Mouse (Mus musculus) T-cell, adult 2 months (primary cell): ENCODE results near the gene Mmd2.

ENCODE experiments used
- DNase-seq: peaks from one replicate; pipeline ENCODE4 v3.0.0; 2022; ENCODE audit warnings: low spot score

Gene Mmd2

DNA sequence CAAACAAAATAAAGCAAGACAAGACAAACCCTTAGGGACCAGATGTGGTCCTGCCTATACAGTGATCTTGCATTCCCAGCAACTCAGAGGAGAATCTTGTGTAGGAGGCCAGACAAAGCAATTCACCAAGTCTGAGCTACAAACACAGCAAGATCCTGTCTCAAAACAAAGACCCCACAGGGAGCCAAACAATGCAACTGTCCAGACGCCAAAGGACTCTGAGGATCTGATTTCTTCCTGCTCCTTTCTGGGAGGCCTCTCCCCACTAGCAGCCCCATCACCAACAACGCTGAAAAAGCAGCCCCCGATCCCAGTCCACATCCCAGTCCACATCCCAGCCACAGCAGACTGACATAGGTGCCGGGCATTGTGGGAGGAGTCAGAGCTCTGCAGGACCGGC is 62.3 kb downstream of the Mmd2 start:
- no peak for DNase-seq

DNA sequence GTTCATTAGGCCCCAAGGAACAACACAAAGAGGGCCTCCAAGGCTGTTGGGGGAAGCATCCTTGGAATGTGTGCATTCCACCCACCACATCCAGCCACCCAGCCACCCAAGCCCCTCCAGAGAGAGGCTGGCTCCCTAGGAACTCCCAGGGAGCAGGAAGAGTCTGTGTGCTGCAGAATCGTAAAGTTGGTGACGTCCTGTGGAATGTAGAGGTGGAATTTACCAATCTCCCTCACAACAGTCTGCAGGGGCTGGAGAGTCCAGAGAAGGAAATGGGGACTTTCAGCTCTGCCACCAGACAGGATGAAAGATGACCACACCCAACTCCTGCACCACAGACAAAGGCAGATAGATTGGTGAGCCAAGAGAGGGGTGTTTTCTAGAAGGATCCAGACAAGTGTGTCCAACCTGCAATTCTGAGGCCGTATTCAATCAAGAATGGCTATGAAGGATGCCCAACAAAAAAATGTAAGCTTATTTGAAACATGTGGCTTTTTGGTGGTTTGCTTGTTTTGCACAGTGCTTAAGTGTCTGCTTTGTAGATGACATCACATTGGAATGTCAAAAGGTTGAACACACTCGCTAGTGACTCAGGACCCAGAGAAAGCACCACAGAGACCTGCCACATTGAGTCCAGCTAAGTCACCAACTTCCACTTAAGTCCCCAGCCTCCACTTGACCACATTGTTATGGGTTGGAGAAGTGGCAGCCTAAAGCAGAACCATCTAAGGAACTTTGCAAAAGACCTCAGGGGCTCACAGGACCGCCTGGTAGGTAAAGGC is 63.4 kb downstream of the Mmd2 start:
- DNase-seq, result no peak

DNA sequence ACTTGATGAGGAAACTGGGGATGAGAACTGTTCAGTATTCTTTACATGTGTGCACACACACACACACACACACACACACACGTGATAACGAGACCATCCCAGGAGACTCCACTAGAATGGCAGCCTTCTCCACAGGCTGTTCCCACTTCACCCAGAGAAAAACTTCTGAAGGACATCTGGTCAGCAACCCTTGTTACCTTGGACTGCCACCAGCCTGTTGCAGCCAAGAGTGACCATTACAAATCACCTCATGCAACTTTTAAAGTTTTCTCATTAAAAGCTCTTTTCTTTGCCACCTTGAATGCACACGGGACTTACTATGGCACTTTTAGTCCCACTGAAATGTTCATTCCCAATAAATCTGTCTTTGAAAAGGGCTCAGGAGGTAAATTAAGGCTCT is 71.3 kb downstream of the Mmd2 start:
- no peak for DNase-seq

DNA sequence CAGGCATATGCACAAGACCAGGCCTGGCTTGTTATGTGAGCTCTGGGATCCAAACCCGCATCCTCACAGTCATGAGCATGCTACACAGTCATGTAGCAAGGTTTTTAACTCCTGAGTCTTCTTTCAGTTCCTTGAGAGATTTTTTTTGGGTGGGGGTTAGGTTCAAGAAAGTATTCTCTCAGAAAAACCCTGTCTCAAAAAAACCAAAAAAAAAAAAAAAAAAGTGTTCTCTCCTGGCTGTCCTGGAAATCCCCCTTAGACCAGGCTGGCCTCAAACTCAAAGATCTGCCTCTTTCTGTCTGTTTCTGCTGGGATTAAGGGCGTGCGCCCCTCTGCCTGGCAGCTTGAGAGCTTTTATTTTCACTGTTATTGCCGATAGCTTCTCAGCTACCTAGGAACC is 73.2 kb downstream of the Mmd2 start:
- no peak for DNase-seq

DNA sequence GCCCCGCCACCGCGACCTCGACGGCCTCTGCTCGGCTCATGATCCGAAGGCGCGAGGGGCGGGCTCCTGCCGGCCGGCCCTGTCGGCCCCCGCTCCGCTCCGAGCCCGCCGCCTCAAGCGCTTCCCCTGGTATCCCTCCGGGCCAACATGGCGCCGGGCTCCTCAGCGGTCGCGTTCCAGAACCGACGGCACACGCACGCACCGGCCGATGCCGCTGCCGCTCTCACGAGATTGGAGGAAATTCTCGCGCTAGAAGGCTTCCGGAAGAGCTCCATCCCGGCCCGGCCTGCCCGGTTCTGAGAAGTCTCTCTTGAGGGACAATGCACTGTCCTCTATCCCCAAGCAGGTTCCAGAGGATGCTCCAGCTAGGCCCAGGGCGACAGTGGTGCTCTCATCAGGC is 78.7 kb downstream of the Mmd2 start, which contains the start of gene Papolb:
TSS of gene Papolb (minus strand) at position 162 of the 400 bp plus-strand sequence.
- no peak for DNase-seq

DNA sequence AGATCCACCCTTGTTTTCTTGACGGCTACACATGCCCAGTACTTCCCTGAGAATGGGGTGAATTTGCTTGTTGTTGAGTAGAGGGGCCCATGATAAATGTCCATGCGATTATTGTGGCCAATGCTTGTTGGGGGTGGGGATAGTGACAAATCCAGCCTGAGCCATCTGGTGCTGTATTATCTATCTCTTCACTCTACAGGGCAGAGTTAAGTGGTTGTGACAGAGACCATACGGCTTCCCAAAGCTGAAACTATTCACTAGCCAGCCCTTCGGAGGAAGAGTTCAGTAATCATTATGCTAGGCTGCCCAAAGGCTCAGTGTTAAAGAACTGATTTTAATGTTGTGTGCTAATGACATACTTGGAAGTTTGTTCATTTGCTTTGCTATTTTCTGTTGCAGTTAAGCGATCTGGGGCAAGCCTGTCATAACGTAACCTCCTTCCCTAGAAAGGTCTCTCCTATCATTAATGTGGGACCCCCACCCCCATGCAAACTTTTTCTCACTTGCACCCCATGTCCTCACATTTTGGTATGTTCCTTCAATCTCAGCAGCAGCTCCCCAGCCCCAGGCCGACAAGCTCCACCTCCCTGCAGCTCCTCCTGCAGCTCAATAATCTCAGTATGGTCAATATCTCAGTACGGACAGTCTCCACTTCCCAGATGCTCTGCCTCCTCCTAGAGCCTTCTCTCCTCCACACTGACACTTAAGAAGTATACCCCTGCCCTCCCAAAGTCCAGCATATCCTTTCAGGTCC is 83.7 kb downstream of the Mmd2 start:
- DNase-seq, result no peak

DNA sequence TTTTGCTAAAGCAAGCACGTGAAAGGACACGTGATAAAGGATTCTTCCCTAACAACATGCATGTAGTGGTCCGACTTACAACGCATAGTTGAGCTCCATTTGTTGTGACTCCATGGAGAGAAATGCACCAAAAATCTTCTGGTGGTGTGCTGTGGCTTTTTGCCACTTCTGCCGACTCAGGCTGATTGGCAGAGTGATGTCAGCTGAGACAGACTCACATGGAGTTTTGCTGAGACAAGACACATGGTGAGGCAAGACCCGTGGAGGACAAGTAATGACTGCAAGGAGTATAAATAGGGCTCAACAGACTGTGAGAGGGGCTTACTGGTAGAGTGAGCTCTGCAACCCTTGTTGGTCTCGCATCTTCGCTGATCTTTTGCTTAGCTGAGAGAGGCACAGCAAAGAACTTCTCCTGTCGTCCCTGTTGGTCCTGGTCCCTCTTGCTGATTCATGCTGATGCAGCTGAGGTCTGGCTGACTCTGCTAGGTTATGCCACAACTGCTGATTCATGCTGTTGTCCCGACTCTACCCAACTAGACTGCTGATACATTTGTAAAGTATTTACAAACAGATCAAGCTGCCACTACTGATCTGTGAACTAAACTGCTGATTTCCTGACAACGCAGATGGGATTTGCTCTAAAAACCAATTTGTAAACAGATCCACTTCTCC is 87.3 kb downstream of the Mmd2 start:
- DNase-seq, result no peak

DNA sequence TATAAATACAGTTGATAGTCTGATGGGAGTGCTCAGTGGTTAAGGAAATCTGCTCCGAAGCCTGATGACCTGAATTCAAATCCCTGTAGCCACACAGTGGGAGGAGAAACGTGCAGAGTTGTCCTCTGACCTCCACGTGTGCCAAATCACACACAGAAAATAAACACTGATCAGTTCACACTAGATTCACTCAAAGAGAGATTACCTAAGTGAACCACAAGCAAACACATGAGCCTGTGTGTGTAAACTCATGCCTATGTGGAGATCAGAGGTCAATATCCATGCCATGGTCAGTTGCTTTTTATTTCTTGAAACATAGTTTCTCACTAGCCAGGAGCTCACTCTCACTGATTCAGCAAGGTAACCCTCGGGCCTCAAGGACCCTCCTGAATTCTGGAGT is 88.2 kb downstream of the Mmd2 start:
- no peak for DNase-seq

DNA sequence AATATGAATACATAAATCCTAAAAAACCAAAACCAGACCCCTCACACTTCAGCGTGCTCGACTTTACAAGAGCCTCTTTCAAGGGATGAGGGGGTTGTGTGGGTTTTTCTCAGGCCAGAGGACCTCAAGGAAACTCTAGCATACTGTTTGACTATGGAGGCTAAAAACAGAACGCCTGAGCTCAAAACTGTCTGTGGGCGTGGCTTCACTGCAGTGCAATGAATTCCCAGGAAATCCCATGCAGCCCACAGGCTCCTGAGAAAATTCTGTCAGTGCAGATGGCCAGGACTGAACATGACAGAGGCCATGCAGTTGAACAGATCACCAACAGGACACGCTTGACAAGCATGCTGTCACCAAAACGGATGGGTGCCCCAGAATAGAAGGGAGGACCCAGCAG is 89.6 kb downstream of the Mmd2 start:
- no peak for DNase-seq
